Mouse (Mus musculus): ENCODE data around the gene Hist1h4f. TPM values are rescaled to one million over a fixed set of nuclear protein-coding genes. Genes with fewer than 3 reads are reported as not detected.
"Not testable (repeated sequence)": the region's sequence is repeated elsewhere in the genome, so short reads cannot be mapped to it uniquely, and the experiment has no call there.

Hist1h4f gene
- polyA plus RNA-seq, 1 experiment from 2014 or later = not detected

DNA sequence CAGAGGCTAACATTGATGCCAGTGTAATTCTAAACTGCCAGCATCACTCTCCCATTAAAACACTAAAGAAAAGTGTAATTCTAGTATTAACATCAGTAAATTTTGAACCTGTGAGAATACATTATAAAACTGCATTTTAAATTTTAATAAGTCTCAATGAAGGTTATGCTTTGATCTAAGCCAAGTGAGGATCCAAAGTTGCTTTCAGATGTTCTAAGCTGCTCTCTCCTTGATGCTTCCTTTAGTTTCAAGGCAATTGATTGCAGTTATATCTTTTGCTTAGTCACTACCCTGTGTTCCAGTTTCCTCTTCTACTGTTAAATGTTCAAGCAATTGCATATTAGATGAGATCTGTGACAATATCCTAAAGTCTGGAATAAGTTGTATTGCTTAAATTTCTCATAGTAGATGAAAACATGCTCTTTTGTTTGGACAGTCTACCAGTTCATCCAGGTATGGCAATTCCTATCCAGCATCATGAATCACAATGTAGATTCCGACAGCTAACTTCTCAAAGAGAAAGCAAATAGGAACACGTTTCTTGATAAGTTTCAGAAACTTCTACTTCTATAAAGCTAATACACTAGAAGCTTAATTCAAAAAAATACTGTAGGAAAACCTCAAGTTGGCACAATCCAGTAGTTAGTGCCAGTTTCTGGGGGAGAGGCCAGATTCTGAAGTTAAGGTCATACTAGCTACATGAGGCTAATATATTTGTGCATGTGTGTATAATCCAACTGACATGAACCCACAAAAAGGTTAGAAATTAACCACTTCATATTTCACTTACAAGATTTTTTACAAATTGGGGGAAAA, 21.0 kb upstream of the Hist1h4f start:
- ATAC-seq = no peak
- peak overlapping the region; percentile 96 for H3K27ac ChIP-seq (ENCODE audit: low read length)
- WGBS = 29% methylated on average over 2 of the region's 2 CpGs

DNA sequence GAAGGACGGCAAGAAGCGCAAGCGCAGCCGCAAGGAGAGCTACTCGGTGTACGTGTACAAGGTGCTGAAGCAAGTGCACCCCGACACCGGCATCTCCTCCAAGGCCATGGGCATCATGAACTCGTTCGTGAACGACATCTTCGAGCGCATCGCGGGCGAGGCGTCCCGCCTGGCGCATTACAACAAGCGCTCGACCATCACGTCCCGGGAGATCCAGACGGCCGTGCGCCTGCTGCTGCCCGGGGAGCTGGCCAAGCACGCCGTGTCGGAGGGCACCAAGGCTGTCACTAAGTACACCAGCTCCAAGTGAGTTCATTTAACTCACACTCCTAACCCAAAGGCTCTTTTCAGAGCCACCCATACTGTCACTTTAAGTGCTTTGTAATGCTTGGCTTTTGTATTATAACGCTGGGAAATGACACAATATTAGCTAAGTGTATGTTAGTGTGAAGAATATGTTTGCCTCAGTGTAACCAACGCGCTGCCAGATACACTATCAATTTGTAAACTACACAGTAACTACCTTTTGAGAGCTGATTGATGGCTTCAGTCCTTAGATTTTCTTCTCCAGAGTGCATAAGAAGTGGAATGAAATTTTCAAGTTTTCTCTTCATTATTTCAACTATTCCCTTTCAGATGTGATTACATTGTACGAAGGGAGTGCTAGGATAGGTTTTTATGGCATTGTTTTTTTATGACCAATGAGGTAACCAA, 20.2 kb upstream of the Hist1h4f start:
- under 1% methylated on average over 10 of the region's 34 CpGs for WGBS
- H3K27me3 ChIP-seq (replicated peaks; ENCODE audit: control insufficient read depth, insufficient read depth, low read length); ATAC-seq: not testable (repeated sequence)

More for the DNA sequence above, 21.0 kb upstream of the Hist1h4f start:
- Histone ChIP-seq H3K4me3 (replicated peaks; ENCODE audit: low read length) (peak overlapping the region; percentile 44), H3K4me1 (replicated peaks; ENCODE audit: control insufficient read depth, insufficient read depth, low read length) (peaks cover 27% of the 10 kb centered on the region), H3K27me3 (replicated peaks; ENCODE audit: control insufficient read depth, insufficient read depth, low read length) (no peaks in the 10 kb centered on the region), H3K9me3 (ENCODE audit: control insufficient read depth, low read length) (no peaks in the 10 kb centered on the region), H3K36me3 (ENCODE audit: control insufficient read depth, insufficient read depth) (no peaks in the 10 kb centered on the region), H3K4me2 (ENCODE audit: low read length) (peak overlapping the region; percentile 53), H3K9ac (replicated peaks; ENCODE audit: low read depth, low read length) (peak overlapping the region; percentile 68)

DNA sequence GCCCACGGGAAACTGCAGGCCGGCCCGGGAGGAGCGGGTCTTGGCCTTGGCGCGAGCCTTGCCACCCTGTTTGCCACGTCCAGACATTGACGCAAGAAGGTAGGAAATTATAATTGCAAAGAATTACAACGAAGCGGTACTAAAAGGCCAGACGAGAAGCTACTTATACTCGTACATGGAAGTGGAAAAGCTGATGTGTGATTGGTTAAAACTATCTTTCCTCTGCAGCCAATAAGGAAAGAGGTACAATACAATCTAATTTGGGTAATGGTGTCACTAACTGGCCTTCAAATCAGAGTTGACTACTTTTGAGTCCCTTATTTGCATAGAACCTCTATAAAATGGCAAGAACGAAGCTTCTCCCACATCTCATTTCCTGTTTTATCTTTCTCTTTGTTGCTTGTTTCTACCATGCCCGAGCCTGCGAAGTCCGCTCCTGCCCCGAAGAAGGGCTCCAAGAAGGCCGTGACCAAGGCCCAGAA, 19.6 kb upstream of the Hist1h4f start, which contains the start of the genes Hist1h2ae and Hist1h2bg:
Gene Hist1h2ae, minus strand, starts transcription at position 199 of the 482 bp plus-strand sequence.
Gene Hist1h2bg, plus strand, starts transcription at position 375 of the 482 bp plus-strand sequence.
- Histone ChIP-seq H3K36me3 (ENCODE audit: control insufficient read depth, insufficient read depth) (no peaks in the 10 kb centered on the region), H3K27me3 (replicated peaks; ENCODE audit: control insufficient read depth, insufficient read depth, low read length) (no peaks in the 10 kb centered on the region), H3K4me2 (ENCODE audit: low read length) (peak within 1 kb of the TSS; percentile 53), H3K4me1 (replicated peaks; ENCODE audit: control insufficient read depth, insufficient read depth, low read length) (peaks cover 15% of the 10 kb centered on the region), H3K9ac (replicated peaks; ENCODE audit: low read depth, low read length) (peak within 1 kb of the TSS; percentile 68), H3K27ac (ENCODE audit: low read length) (peak within 1 kb of the TSS; percentile 96), H3K9me3 (ENCODE audit: control insufficient read depth, low read length) (no peaks in the 10 kb centered on the region), H3K4me3 (replicated peaks; ENCODE audit: low read length) (peak within 1 kb of the TSS; percentile 44)
- under 1% methylated on average over 18 of the region's 18 CpGs for WGBS
- peak; percentile 91 for ATAC-seq

More for the DNA sequence above, 20.2 kb upstream of the Hist1h4f start:
- Histone ChIP-seq H3K4me3 (replicated peaks; ENCODE audit: low read length) (peak overlapping the region; percentile 44), H3K27ac (ENCODE audit: low read length) (peak overlapping the region; percentile 96), H3K4me1 (replicated peaks; ENCODE audit: control insufficient read depth, insufficient read depth, low read length) (peaks cover 20% of the 10 kb centered on the region), H3K9ac (replicated peaks; ENCODE audit: low read depth, low read length) (peak overlapping the region; percentile 68), H3K4me2 (ENCODE audit: low read length) (peak overlapping the region; percentile 53)
- not testable (repeated sequence) for H3K9me3 ChIP-seq (ENCODE audit: control insufficient read depth, low read length); H3K36me3 ChIP-seq (ENCODE audit: control insufficient read depth, insufficient read depth)

DNA sequence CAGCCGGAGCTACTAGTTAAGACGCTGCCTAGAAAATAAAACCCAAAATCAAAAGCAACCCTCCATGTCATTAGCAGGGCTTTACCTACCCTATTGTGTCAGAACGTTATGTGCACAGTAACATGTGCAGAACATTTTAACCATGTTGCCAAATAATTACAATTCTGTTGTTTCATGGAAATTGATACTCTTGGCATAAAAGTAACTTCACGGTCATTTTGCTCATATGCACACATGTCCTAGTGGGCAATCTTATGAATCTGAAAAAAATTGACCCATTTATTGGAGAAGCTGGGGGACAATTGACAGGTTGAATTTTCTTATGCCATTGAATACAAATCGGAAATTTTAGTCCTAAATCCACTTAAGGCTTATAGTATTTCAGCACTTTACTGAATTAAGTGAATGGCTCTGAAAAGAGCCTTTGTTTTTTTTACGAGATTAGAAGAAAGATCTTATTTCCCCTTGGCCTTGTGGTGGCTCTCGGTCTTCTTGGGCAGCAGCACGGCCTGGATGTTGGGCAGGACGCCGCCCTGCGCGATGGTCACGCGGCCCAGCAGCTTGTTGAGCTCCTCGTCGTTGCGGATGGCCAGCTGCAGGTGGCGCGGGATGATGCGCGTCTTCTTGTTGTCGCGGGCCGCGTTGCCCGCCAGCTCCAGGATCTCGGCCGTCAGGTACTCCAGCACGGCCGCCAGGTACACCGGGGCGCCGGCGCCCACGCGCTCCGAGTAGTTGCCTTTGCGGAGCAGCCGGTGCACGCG, 19.0 kb upstream of the Hist1h4f start:
- not testable (repeated sequence) for ATAC-seq; H3K36me3 ChIP-seq (ENCODE audit: control insufficient read depth, insufficient read depth); H3K9me3 ChIP-seq (ENCODE audit: control insufficient read depth, low read length); H3K27me3 ChIP-seq (replicated peaks; ENCODE audit: control insufficient read depth, insufficient read depth, low read length)
- Histone ChIP-seq H3K27ac (ENCODE audit: low read length) (peak overlapping the region; percentile 96), H3K4me3 (replicated peaks; ENCODE audit: low read length) (peak overlapping the region; percentile 44), H3K9ac (replicated peaks; ENCODE audit: low read depth, low read length) (peak overlapping the region; percentile 57; the same call in 1 of the 2 replicates), H3K4me1 (replicated peaks; ENCODE audit: control insufficient read depth, insufficient read depth, low read length) (peaks cover 15% of the 10 kb centered on the region), H3K4me2 (ENCODE audit: low read length) (peak overlapping the region; percentile 53)
- WGBS = under 1% methylated on average over 23 of the region's 41 CpGs

DNA sequence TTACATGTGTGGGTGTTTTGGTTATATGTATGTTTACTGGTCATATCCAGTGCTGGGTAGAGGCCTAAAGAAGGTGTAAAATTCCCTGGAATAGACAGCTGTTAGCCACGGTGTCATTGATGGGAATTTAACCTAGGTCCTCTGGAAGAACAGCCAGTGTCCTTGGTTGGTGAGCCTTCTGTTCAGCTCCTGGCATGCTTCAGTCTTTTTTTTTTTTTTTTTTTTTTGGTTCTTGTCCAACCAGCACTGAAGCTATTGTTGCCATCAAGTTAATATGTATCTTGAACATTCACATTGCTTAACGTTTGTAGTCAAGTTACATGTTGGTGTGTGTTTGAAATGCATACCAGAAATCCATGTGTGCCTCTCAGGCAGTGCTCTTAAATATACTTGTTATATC, 13.0 kb upstream of the Hist1h4f start:
- Histone ChIP-seq H3K27me3 (replicated peaks; ENCODE audit: control insufficient read depth, insufficient read depth, low read length) (no peaks in the 10 kb centered on the region), H3K9me3 (ENCODE audit: control insufficient read depth, low read length) (no peaks in the 10 kb centered on the region), H3K27ac (ENCODE audit: low read length) (no peak overlapping the region), H3K4me2 (ENCODE audit: low read length) (no peak overlapping the region), H3K9ac (replicated peaks; ENCODE audit: low read depth, low read length) (no peak overlapping the region), H3K4me3 (replicated peaks; ENCODE audit: low read length) (no peak overlapping the region), H3K4me1 (replicated peaks; ENCODE audit: control insufficient read depth, insufficient read depth, low read length) (peaks cover 6% of the 10 kb centered on the region; the same call in 1 of the 2 replicates), H3K36me3 (ENCODE audit: control insufficient read depth, insufficient read depth) (no peaks in the 10 kb centered on the region)
- 90% methylated on average over 2 of the region's 2 CpGs for WGBS
- ATAC-seq = no peak

DNA sequence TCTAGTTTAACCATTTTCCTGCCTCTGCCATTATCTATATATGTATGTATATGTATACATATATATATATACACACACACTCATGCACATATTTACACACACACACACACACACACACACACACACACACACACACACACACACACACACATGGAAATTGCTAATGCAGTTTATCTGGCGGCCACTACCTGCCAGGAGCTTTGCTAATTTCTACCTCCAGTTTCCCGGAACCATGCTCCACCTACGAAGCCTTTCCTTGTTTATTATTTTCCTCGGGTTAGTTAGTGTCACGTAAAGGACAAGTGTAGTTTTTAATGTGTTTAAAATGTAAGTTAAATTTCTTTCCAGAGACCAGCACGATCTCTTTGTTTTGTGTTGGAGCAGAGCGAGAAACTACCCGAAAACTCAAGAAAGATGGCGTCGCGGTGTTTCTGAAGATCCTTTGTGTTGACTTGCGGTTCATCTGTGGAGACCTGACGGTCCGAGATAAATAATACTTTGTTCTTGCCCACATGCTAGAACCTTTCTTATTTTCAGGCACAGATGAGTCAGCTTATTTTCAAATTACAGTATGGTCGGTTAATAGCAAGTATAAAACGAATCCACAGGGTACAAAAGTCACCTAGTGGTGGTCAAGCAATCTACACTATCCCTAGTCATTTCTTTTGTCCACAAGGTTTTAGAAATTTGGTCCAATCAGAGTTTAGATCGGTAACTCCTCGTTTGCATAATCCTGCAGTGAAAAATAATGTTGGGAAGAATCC, 11.4 kb upstream of the Hist1h4f start:
- Histone ChIP-seq H3K4me1 (replicated peaks; ENCODE audit: control insufficient read depth, insufficient read depth, low read length) (peaks cover 6% of the 10 kb centered on the region; the same call in 1 of the 2 replicates), H3K27me3 (replicated peaks; ENCODE audit: control insufficient read depth, insufficient read depth, low read length) (no peaks in the 10 kb centered on the region), H3K9me3 (ENCODE audit: control insufficient read depth, low read length) (no peaks in the 10 kb centered on the region), H3K4me2 (ENCODE audit: low read length) (peak overlapping the region; percentile 82), H3K4me3 (replicated peaks; ENCODE audit: low read length) (peak overlapping the region; percentile 42), H3K36me3 (ENCODE audit: control insufficient read depth, insufficient read depth) (no peaks in the 10 kb centered on the region), H3K9ac (replicated peaks; ENCODE audit: low read depth, low read length) (peak overlapping the region; percentile 57), H3K27ac (ENCODE audit: low read length) (peak overlapping the region; percentile 98)
- WGBS = under 1% methylated on average over 18 of the region's 18 CpGs
- peak; percentile 38 for ATAC-seq

DNA sequence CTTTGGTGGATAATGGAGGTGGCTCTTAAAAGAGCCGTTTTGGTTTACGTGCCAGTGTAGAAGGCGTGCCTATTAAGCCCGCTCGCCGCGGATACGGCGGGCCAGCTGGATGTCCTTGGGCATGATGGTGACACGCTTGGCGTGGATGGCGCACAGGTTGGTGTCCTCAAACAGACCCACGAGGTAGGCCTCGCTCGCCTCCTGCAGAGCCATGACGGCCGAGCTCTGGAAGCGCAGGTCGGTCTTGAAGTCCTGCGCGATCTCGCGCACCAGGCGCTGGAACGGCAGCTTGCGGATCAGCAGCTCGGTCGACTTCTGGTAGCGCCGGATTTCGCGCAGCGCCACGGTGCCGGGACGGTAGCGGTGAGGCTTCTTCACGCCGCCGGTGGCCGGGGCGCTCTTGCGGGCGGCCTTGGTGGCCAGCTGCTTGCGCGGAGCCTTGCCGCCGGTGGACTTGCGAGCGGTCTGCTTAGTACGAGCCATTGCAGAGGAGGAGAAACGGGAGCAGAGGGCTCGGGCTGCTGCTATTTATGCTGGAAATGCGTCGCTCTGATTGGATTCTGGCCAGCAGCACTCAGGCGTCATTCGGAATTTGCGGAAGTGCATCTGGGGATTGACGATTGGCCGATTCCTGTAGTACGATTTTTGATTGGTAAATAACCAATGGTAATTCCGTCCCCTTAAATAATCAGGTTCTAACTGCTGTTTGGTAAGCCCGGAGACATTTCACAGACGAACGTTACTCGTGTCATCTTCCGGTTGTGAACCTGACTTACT, 10.6 kb upstream of the Hist1h4f start, which contains the start of gene Hist1h3e:
Gene Hist1h3e, minus strand, starts transcription at position 487 of the 777 bp plus-strand sequence.
- WGBS = under 1% methylated on average over 57 of the region's 67 CpGs
- not testable (repeated sequence) for H3K27me3 ChIP-seq (replicated peaks; ENCODE audit: control insufficient read depth, insufficient read depth, low read length); H3K4me1 ChIP-seq (replicated peaks; ENCODE audit: control insufficient read depth, insufficient read depth, low read length); H3K36me3 ChIP-seq (ENCODE audit: control insufficient read depth, insufficient read depth); H3K9me3 ChIP-seq (ENCODE audit: control insufficient read depth, low read length)
- Histone ChIP-seq H3K9ac (replicated peaks; ENCODE audit: low read depth, low read length) (peak within 1 kb of the TSS; percentile 57), H3K4me2 (ENCODE audit: low read length) (peak within 1 kb of the TSS; percentile 82), H3K27ac (ENCODE audit: low read length) (peak within 1 kb of the TSS; percentile 98), H3K4me3 (replicated peaks; ENCODE audit: low read length) (peak within 1 kb of the TSS; percentile 42)
- ATAC-seq = peak; percentile 94

DNA sequence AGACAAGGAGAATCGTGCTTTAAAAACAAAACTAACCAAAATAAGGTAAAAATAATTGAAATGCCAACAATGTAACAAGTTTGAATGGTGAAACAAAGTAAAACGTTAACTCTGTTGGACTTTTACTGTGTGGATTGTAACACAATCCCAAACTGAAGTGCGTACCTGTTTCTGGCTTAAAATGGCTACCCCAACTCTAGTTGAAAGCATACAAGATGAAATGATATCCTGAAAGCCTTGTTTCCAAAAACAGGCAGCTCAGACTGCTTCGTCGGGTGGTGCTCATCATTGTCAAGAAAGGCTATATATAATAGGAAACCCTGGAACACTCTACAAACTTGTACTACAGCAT, 10.1 kb upstream of the Hist1h4f start:
- H3K9me3 ChIP-seq (ENCODE audit: control insufficient read depth, low read length); ATAC-seq; H3K4me1 ChIP-seq (replicated peaks; ENCODE audit: control insufficient read depth, insufficient read depth, low read length); H3K27me3 ChIP-seq (replicated peaks; ENCODE audit: control insufficient read depth, insufficient read depth, low read length); H3K36me3 ChIP-seq (ENCODE audit: control insufficient read depth, insufficient read depth): not testable (repeated sequence)
- H3K9ac ChIP-seq (replicated peaks; ENCODE audit: low read depth, low read length) = peak overlapping the region; percentile 53
- peak overlapping the region; percentile 48 for H3K4me2 ChIP-seq (ENCODE audit: low read length)
- WGBS = 0% methylated on average over 2 of the region's 5 CpGs
- H3K4me3 ChIP-seq (replicated peaks; ENCODE audit: low read length) = peak overlapping the region; percentile 42
- peak overlapping the region; percentile 98; the same call in 1 of the 2 replicates for H3K27ac ChIP-seq (ENCODE audit: low read length)

All from forebrain, embryonic 16.5 days (tissue).